Mouse (Mus musculus) heart, adult 8-10 months (tissue): ENCODE results near the gene Shisal2a. TPM values are rescaled to one million over a fixed set of nuclear protein-coding genes. Genes with fewer than 3 reads are reported as not detected.
"Not testable (repeated sequence)": the region's sequence is repeated elsewhere in the genome, so short reads cannot be mapped to it uniquely, and the experiment has no call there.

ENCODE experiments used
- DNase-seq: peaks from one replicate; pipeline ENCODE4 v3.0.0; 2022; ENCODE audit warnings: low spot score
- total RNA-seq, 4 experiments: library from RNA; stranded (reverse); gene quantifications; 2 replicates each; pipeline ENCODE4 v1.2.4; 2022

The Shisal2a gene
- total RNA-seq, 4 experiments from 2014 or later: not detected

DNA sequence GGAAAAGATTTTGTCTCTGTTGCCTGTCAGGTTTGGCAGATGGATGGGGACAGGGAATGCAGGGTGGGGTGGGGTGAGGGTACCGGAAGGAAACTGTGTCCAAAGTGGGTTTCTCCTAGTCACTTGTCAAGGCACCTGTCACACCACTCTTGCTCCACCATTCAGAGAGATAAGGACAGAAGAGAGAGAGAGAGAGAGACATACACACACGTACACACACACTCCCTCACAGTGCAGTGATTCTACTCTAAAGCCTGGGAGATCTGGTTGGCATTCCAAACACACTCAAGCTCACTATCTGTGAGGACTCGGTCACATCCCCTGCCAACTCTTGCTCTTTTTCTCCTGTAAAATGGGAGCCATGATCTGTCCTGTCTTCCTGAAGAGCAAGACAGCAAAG is 11.0 kb downstream of the Shisal2a start:
- DNase-seq: no peak

DNA sequence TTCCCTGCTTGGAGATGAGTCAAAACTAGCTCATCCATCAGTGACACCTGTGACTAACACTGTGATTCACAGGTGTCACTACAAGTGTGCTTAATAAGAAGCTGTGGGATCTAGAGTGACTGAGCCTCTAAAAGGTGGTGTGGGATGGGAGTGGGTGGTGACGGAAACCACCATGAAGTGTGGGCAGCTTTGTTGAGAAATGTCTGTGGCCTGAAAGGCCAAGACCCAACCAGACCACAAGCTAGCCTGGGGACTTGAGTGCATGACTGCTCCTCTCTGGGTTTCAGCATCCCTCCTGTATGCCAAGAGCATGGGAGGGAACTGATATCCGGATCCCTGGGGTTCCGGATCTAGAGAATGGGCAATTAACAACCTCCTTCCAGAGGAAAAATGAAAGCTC is 11.7 kb downstream of the Shisal2a start:
- no peak for DNase-seq

DNA sequence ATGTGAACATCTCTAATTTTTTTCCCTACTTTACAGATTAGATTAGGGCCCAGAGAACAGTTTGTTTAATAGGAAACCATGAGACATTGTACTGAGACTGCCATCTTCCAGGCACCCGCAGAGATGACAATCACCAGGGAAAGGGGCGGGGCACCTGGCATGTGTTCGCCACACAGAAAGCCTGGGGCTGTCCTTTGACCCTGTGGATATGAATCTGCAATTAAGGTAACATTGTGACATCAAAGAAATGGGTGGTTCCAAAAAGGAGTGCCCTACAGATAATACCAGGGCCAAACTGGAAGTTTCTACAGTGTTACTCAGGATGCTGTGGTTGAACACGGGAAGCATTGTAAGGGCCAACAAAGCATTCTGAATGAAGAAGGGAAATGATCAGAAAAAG is 12.7 kb downstream of the Shisal2a start:
- no peak for DNase-seq

DNA sequence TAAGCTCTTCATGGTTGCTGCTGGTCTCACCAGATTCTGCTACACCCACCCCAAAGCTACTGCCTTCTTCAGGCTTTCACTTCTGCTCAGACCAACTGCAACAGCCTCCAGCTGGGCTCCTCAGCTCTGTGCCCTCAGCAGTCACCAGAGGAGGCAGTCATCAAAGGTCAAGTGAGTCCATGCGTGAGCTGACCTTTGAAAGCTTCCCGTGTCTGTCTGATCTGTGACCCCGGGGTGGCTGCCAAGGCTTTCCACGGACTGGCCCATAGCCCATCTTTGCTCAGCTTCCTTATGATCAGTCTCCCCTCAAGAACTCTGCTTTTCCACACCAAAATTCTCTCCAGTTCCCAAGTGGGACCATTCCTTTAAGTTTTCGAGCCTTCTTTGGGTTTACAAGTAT is 13.9 kb downstream of the Shisal2a start:
- DNase-seq: no peak

DNA sequence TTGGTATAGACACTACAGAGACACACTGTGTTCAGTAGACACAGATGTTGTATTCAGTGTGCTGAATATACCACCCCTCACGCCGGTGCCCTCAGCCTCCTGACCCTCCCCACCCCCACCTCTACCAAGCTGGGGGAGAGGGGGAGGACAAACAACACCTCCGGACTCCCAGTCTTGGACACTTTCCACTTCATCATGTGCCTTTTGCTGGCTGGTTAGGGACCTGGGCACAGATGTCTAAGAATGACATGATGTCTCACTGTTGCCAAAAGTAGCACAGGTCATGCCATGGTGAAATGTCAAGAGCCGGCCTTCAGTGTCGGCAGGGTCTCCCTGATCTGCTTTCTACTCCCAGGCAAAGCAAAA is 19.1 kb downstream of the Shisal2a start:
- DNase-seq: peak; percentile 62

DNA sequence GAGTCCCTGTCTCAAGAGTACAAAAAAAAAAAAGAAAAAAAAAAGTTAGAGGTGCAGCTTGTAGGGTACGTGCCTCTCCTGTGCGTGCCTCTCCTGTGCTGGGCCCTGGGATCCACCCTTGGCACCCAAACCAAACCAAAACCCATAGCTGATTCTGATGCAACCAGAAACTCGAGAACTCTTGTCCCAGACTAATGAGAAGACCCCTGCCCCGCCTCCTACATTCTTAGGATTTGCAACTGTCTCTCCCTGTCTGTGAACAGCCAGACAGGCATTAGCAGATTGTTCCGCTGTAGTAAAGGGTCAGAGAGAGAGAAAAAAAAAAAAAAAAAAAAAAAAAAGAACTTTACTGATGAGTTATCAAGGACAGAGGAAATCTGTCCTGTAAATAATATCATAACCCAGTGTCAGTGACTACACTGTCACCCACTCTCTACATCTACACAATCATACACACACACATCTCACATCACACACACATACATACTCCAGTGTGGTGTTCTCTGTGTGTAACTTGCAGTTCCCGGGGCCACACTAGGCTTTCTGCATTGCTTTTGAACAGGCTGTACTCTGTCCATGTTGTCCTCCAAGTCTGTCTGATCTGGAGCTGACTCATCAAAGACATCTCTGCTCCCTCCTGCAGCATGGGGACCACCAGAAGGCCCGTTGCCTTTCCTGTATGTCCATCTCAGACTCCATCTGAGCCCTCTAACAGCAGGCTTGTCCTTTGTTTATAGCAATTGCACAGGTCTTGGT is 19.6 kb downstream of the Shisal2a start:
- no peak for DNase-seq

DNA sequence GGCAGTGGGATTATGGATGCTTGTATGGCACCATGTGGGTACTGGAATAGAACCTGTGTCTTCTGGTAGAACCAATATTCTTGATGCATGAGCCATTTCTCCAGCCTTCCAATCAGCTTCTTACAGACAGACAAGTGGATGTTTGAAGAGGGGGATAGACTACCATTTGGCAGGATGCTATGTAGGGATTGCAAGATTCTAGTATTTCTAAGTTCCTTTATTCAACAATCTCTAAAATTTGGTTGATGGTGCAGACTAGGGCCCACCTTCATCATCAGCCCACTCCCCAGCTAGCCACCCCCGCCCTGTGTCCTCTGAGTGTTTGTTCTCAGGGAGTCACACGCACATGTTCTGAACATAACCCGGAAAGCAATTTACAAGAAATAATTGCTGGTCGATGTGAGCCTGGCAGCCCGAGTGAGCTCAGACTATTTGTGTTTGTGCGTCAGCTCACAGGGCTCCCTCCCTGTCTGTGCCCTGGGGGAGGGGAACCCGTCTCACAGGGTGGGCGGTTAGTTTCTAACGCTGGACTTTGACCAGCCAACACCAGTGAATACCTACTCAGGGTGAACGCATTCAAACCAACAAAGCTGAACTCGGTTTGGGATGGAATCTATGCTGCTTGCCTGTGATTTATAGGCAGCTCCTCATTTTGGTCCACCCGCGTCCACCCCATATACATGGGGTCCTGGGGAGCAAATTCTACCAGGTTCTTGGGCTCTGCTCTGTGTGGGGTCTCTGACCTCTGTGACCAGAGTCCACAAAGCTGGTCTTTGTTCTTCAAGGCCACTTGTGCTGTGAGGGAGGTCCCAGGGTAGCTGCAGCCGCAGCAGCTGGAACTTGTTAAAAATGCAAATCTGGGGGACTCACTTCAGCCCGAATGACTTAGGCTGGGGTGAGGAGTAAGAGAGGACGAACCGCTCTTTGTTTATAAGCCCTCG is 20.6 kb downstream of the Shisal2a start:
- DNase-seq: no peak

DNA sequence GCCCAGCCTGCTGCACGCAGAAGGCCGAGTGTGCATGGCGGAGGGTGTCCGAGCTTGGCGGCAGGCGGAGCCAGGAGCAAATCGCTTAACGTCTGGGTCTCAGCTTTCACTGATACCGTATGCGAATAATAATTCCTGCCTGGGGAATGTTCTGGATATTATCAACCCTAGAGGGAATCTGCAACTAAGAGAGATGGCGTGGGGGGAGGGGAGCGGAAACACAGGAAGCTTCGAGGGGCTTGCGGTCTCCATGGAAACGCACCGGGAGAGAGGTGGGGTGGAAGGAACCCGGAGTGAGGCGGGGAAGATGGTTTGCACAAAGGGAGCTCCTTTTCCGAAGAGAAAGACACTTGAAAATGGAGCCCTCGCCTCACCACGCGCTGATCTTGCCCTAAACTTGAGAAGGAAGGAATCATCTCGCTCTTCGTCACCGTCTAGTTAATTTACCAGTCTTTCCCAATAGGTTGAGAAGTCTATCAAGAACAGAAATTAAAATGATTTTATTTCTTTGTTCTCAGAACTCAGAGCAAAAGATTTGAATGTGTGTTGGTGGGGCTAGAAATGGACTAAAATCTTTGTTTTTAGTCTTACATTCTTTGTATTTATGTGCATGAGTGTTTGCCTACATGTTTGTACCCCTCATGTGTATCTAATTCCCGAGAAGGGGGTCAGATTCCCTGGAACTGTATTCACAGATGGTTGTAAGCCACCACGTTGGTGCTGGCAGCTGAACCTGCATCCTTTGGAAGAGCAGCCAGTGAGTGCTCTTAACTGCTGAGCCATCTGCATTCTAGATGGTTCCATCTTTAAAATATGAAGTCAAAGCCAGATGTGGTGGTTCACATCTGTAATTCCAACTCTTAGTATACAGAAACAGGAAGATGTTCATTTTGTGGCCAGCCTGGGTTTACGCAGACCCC is 22.8 kb downstream of the Shisal2a start:
- peak; percentile 37 for DNase-seq

DNA sequence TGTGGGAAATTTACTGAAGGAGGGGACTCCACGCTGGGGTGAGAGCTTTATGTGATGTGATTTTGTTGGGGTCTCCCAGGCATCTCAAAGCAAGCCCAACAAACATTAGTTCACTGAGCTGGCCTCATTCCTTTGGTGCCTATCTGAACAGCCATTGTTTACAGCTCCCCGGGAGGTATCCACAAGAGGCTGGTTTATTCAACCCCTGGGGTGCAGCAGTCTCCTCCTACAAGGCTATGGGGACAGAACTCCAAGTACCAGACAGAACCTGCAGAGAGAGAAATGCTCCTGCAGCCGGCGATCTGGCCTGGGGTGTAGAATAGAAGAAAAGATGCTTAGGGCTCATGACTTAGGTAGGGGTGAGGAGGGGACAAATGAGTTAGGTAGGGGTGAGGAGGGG is 24.7 kb downstream of the Shisal2a start:
- DNase-seq: no peak

DNA sequence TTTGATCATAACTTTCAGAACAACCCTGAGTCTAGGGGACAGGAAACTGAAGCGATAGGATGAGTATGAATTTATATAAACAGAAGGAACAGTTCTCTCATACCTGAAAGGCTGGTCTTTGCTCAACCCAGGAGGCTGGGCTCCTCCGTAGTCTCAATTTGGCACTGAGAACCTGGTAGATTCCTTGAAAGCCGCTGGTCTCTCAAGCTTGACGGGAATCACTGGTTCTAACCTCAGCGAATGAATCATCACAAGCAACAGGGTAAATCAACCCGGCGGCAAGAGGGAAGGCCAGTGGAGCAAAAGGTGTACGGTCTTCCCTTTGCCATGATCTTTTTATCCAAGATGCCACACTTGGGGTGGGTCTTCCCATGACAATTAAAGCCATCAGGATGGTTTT is 25.7 kb downstream of the Shisal2a start:
- DNase-seq: no peak

DNA sequence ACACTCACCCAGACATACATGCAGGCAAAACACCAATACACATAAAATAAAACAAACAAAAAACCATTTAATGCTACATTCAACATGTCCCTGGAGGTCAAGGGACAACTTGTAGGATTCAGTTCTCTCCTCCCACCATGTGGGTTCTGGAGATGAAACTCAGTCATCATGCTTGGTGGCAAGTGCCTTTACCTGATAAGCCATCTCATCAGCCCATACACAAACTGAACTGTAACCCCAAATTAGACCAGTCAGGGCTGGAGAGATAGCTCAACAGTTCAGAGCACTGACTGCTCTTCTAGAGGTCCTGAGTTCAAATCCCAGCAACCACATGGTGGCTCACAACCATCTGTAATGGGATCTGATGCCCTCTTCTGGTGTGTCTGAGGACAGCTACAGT is 29.6 kb downstream of the Shisal2a start:
- DNase-seq: not testable (repeated sequence)

DNA sequence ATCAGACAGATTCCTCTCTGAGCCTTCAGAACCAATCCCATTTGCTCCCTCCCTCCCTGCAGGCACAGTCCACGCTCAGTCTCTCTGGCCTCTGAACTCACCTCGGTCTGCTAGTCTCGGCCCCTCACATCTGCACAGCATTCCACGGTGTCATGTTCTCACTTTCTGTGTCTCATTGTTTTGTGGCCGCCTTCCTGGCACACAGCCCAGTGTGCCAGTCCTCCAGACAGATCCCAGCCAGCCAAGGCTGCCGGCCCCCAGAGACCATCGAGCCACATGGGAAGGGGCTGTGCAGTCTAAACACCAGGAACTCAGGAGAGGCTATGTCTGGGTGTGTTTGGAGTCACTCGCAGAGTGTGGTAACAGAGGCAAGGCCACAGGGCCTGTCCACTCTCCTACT is 32.3 kb downstream of the Shisal2a start:
- no peak for DNase-seq

DNA sequence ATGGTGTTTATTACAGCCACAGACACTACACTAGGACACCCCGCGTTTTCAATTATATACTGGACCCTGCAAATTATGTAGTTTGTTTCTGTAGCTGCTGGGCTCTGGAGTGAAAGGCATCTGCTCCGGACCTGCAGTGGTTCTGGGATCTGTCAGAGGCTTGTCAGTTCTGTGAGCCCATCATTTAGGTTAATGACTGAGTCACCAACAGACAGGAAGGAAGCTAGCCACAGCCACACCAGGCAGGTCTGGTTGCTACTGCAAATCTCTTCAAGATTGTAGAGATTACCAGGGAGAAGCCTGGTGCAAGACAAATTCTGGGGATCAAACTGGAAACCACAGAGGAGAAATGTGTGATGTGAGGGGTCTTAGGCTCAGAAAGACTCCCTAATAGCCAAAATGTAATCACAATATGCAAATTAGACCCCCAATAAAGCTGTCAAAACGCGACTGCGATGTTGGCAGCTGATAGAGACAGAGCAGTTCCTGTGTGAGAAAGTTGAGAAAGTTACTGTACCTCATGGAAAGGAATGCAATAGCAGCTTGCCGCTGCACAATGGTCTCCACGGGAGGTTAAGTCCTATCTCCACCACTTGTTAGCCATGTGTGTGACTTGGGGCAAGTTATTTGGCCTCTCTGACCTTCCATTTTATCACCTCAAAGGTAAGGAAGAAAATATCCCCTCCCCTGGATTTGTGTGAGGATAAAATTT is 33.2 kb downstream of the Shisal2a start:
- DNase-seq: no peak

DNA sequence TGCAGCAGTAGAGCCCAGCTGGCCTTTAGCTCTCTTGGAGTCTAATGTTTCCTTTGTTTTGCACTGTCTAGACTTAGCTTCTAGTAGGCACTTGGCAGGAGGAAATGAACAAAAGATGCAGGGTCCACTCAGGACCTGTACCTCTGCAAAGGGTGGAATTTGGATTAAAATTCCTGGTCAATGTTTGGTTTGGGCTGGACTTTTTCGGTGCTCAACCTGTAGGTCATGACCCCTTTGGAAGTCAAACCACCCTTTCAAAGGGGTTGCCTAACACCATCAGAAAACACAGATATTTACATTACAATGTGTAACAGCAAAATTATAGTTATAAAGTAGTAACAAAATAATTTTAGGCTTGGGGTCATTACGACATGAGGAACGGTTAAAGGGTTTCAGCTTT is 34.1 kb downstream of the Shisal2a start:
- DNase-seq: no peak

DNA sequence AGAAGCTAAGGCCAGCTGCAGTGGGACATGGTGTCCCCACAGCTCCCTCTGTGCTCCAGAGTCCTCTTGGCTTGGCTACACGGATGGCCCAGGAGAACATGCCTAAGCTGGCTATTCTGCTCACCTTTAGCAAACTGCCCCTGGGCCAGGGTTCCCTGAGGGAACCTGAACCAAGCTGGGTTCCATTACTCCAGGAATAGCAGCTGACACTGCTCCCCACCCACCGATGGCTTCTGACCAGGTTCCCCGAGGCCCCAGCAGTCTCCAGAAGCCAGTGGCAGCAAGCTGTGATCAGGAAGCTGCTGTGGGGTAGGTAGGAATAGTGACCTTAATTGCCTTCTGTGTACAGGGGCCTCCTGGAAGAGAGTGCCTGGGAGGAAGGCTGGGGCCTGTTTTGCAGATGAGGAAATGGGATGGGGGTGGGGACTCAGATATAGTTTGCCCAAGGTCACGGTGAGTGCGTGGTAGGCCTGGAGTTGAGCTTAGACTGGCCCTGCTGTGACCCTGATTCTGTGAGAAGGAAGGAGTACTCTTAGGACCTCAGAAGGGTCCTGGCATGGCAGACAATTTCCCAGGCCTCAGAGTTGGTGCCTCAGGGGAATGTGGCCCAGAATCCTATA is 34.8 kb downstream of the Shisal2a start:
- DNase-seq: no peak

DNA sequence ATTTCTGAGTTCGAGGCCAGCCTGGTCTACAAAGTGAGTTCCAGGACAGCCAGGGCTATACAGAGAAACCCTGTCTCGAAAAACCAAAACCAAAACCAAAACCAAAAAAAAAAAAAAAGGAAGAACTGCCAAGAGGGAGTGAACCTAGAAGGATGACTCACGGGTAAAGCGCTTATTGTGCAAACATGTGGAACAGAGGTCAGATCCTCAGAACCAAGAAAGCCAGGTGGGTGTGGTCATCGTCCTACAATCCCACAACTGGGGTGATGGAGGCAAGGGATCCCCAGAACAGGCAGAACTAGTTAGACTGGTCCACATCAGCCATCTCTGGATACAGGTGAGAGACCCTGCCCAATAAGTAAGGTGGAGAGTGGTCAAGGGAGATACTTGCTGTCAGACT is 36.0 kb downstream of the Shisal2a start:
- no peak for DNase-seq

DNA sequence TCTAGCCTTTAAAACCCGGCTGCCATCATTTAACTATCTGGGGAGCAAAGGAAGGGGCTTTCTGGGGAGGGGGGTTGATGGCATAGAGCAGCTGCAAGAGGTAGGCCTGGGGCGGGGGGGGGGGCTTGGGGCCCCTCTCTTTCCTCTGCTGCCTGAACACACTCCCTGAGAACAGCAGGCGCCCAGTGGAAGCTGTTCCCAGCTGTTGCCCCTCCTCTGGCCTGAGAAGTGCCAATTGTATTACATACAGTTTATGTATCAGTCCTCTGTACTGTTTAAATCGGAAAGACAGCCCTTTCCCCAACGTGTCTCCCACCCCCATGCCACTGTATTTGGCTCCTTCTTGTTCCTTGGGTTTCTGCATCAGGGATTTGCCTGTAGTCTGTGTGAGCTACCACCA is 37.3 kb downstream of the Shisal2a start:
- no peak for DNase-seq

DNA sequence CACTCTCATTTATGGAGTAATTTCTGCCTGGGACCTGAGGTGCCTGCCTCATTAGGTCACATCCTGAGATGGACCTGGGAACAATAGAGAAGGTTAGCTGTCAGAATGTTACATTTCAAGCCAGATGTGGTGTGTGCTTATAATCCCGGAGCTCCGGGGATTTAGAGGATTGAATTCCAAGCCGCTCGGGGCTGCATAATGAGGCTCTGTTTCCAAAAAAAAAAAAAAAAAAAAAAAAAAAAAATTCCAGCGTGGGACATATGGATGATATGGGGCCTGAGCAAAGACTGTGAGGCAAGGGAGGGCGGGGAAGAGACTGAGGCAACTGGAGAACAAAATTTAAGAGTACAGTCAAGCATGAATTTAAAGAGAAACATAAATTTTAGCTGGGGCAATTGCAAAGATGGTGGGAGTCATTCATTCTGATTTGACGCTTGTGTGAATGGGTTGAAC is 38.5 kb downstream of the Shisal2a start:
- no peak for DNase-seq

DNA sequence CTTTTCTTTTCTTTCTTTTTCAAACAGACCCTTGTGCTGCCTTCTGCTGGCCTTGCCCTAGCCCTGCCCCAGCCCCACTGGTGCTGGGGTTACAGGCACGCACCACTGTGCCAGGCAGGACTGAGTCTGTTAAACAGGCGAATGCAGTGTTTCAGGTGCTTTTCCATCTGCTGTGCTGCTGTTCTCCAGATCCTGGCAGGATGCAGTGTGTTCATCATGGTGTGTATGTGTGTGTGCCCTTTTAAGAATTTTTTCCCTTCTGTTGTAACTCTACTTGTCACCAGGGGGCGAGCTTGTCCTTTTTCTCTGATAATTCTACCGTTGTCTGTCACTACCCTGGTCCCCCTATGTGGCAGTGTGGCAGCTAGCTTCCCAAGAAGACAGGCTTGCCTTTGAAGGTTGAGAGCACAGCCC is 43.9 kb downstream of the Shisal2a start:
- DNase-seq: peak; percentile 59

DNA sequence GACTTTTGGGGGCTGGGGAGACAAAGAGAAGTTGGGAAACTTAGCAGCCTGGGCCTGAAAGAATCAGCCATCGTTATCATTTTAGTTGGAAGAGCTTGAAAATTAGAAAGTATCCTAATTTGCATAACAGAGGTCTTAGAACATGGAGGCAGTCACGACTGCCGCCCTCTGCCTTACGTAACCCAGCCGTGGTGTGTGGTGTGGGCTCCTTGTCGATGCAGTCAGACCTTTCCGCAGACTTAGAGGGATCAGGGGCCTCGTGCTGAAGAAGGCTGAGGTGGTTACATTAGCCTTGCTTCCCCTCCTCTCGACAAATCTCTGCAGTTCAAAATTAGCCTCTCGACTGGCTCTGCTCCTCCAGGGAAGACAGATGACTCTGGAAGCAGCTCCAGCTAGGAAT is 44.3 kb downstream of the Shisal2a start:
- DNase-seq: no peak

DNA sequence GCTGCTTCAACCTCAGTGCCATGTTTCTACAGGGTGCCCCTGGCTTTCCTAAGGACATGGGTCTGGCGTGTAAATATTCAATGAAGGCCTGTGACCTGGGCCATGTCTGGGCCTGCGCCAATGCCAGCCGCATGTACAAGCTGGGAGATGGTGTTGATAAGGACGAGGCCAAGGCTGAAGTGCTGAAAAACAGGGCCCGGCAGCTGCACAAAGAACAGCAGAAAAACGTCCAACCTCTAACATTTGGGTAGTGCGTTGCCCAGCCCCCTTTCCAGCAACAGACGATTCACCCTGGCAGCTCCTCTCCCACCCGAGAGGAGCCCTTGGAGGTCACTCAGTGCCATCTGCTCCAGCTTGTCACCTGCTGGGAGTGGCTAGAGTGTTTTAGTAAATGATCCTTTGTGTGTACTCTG is 44.8 kb downstream of the Shisal2a start:
- DNase-seq: no peak
